Mouse (Mus musculus): ENCODE measurements at regions not wholly inside any gene's neighbourhood (a gene's known extent, or its start where the extent isn't known, plus 50 kb on each side); places are given as distances from the start of the nearest gene placed in this dataset.

DNA sequence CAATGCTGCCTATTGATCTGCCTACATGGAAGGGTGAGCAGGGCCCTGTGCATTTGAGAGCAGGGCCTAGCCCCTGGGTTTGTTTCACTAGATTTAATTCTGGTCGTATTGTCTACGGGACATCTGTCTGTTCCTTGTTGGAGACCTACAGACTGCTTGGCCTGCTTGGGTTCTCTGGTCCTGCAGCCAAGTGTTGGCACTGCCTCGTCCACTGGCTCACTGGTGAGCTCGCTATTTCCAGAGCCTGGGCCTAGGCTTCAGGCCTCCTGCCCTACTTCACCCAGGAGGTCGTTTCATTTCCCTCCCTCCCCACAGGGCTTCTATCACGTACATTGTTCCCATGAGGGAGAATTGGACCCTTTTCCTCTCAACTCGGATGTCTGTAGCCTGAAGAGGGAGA, 62.2 kb upstream of the Blcap start:
- no peak for DNase-seq (ENCODE audit: low read depth)

DNA sequence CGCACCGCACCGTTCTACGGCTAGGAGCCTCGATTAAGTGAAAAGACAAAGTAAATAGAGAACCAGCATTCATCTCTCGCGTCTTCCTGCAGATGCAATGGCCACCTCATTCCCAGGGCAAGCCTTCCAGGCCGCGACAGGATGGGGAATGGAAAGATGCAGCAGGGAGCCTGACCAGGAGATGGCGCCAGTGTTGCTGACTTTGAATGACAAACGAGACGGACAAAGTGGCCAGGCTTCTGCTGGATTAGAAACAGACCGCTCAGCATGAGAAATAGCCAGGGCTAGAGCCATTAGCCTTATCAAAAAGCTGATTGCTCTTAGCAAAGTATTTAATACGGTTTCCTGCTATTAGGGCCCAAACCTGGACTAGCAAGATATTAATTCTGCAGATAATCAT, 64.6 kb upstream of the Blcap start:
- peak; percentile 49 for DNase-seq (ENCODE audit: low read depth)

DNA sequence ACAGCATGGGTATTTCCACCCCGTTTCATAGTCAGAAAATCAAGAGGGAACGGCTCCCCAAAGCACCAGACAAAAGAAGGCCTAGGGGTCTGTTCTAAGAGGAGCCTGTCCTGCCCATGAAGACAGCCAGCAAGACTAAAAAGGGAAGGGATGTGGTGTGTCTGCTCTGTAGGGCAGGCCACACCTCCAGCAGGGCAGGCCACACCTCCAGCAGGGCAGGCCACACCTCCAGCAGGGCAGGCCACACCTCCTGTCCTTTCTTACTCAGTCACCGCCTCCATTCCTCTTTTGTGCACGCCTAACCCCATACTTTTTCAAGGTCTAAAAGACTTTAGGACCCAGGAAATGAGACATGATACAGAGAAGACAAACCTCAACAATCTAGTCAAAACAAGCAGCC, 69.8 kb upstream of the Blcap start:
- no peak for DNase-seq (ENCODE audit: low read depth)

GRCm38 (mm10) chr2:157663584-157664375, 73.4 kb upstream of the Ctnnbl1 start:
- peak; percentile 45 for DNase-seq (ENCODE audit: low read depth)

DNA sequence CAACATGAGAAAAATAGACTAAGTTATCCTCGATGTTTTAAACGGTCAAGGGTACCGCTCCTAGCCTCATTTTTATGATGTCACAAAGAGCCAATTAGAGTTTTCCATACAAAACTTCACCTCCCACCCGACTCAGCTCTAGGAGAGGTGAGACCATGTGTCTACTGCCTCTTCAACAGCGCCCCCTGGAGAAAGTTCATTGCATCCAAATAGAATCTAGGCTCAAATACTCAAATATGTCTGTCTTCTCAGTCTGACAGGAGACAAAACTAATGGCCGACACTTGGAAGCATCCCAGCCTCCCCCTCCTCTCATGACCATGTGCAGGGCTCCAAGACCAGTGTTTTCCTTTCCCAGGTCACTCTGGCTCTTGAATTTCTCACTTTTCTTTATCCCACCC, 72.7 kb upstream of the Ctnnbl1 start:
- no peak for DNase-seq (ENCODE audit: low read depth)

- DNase-seq (ENCODE audit: low read depth) = no peak
These were observed 67.0 kb upstream of the Ctnnbl1 start for GRCm38 (mm10) chr2:157670191-157670590.

GRCm38 (mm10) chr2:157674906-157675305, 62.3 kb upstream of the Ctnnbl1 start:
- no peak for DNase-seq (ENCODE audit: low read depth)

GRCm38 (mm10) chr2:157676396-157677176, 60.6 kb upstream of the Ctnnbl1 start:
- DNase-seq (ENCODE audit: low read depth) = no peak

- no peak for DNase-seq (ENCODE audit: low read depth)
These were observed 59.9 kb upstream of the Ctnnbl1 start for GRCm38 (mm10) chr2:157677262-157677661.

GRCm38 (mm10) chr2:157681931-157682330, 55.3 kb upstream of the Ctnnbl1 start:
- DNase-seq (ENCODE audit: low read depth) = no peak

Measured in c-Kit-positive CD71-negative TER-119-negative erythroid progenitor cells, embryonic 14.5 days (primary cell).